Mouse (Mus musculus): Measurements from ENCODE around the gene Hspa2.
"Not testable (repeated sequence)": the region's sequence is repeated elsewhere in the genome, so short reads cannot be mapped to it uniquely, and the experiment has no call there.

The Hspa2 gene

DNA sequence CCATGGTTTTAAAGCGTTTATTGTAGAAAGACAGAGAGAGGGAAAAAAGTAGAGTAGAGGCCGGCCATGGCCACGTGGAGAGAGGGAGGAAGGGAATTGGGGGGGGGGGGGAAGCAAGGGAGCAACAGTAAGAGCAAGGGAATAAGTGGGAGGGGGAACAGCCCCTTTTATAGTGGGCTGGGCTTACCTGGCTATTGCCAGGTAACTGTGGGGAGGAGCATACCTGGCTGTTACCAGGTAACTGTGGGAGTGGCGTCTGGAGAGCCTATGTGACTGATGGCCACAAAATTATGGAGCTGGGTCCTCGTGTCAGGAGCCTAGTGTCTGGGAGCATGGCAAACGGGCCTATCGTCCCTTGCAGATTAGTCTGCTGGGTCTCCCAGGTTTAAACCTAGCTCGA, 31.6 kb downstream of the Hspa2 start:
- DNase-seq (ENCODE audit: low read depth, low spot score): no peak
- Histone ChIP-seq H3K36me3 (ENCODE audit: control insufficient read depth, insufficient read depth, low read length, poor library complexity, severe bottlenecking) (no peaks in the 10 kb centered on the region), H3K27me3 (ENCODE audit: control insufficient read depth, insufficient read depth, low read length, poor library complexity, severe bottlenecking) (no peaks in the 10 kb centered on the region)

- not testable (repeated sequence) for H3K36me3 ChIP-seq (ENCODE audit: control insufficient read depth, insufficient read depth, low read length, poor library complexity, severe bottlenecking); DNase-seq (ENCODE audit: low read depth, low spot score); H3K27me3 ChIP-seq (ENCODE audit: control insufficient read depth, insufficient read depth, low read length, poor library complexity, severe bottlenecking)
Observed at GRCm38 (mm10) chr12:76443488-76443887, 39.5 kb downstream of the Hspa2 start.

DNA sequence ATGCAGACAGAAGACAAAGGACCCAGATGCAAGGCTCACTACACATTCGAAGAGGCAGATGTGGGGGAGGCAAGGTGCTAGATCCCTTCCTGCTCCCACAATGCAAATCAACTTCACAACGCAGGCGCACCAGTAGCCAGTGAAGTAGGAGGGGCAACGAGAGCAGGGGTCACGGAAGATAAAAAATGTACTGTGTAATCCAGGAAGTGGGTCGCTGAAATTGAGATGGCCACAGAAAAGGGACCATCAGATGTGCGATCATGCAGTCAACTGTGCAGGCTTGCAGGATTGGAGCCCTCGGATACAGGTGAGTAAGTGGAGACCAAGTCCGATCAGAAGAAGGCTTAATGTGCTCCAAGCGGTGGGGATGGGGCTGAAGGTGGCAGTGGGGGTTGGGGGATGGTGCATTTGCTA, 40.4 kb downstream of the Hspa2 start:
- peak; percentile 27 for DNase-seq (ENCODE audit: low read depth, low spot score)
- H3K36me3 ChIP-seq (ENCODE audit: control insufficient read depth, insufficient read depth, low read length, poor library complexity, severe bottlenecking): no peaks in the 10 kb centered on the region

GRCm38 (mm10) chr12:76444862-76445261, 40.9 kb downstream of the Hspa2 start:
- H3K27me3 ChIP-seq (ENCODE audit: control insufficient read depth, insufficient read depth, low read length, poor library complexity, severe bottlenecking): no peaks in the 10 kb centered on the region
- no peak for DNase-seq (ENCODE audit: low read depth, low spot score)
- no peaks in the 10 kb centered on the region for H3K36me3 ChIP-seq (ENCODE audit: control insufficient read depth, insufficient read depth, low read length, poor library complexity, severe bottlenecking)

More for the DNA sequence above, 40.4 kb downstream of the Hspa2 start:
- H3K27me3 ChIP-seq (ENCODE audit: control insufficient read depth, insufficient read depth, low read length, poor library complexity, severe bottlenecking): no peaks in the 10 kb centered on the region

GRCm38 (mm10) chr12:76446201-76446600, 42.2 kb downstream of the Hspa2 start:
- no peak for DNase-seq (ENCODE audit: low read depth, low spot score)
- no peaks in the 10 kb centered on the region for H3K27me3 ChIP-seq (ENCODE audit: control insufficient read depth, insufficient read depth, low read length, poor library complexity, severe bottlenecking)
- no peaks in the 10 kb centered on the region for H3K36me3 ChIP-seq (ENCODE audit: control insufficient read depth, insufficient read depth, low read length, poor library complexity, severe bottlenecking)

- DNase-seq (ENCODE audit: low read depth, low spot score): no peak
- H3K36me3 ChIP-seq (ENCODE audit: control insufficient read depth, insufficient read depth, low read length, poor library complexity, severe bottlenecking): no peaks in the 10 kb centered on the region
- H3K27me3 ChIP-seq (ENCODE audit: control insufficient read depth, insufficient read depth, low read length, poor library complexity, severe bottlenecking): no peaks in the 10 kb centered on the region
Observed at GRCm38 (mm10) chr12:76448127-76448526, 44.2 kb downstream of the Hspa2 start.

DNA sequence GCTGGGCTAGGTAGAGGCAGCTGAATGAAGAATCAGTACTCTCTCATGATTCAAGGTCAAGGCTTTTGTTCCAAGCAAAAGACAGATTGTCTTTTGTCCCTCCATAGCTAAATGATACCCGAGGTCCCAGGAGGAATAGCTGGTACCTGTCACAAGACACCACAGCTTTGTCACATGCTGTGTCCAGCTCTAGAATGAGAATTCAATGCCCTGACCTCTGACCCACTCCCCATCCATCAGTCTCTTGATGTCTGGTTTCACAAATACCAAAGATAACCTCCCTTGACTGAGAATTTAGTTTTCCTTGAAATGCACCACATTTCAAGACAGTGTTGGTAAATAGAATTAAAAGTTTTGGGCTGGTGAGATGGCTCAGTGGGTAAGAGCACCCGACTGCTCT, 48.2 kb downstream of the Hspa2 start:
- no peaks in the 10 kb centered on the region for H3K27me3 ChIP-seq (ENCODE audit: control insufficient read depth, insufficient read depth, low read length, poor library complexity, severe bottlenecking)

More for the DNA sequence above, 48.2 kb downstream of the Hspa2 start:
- H3K36me3 ChIP-seq (ENCODE audit: control insufficient read depth, insufficient read depth, low read length, poor library complexity, severe bottlenecking): no peaks in the 10 kb centered on the region
- no peak for DNase-seq (ENCODE audit: low read depth, low spot score)

Measured in splenic B cell, adult 2 months (primary cell).